Mouse (Mus musculus) spleen, postnatal 0 days (tissue): ENCODE data around the gene Gm6882. TPM values are rescaled to one million over a fixed set of nuclear protein-coding genes. Genes with fewer than 3 reads are reported as not detected.

Experiments
- polyA plus RNA-seq: library from polyadenylated mRNA; unstranded; fragments of >200 nt; fragmentation: Nextera tagmentation; extraction: Ambion mirVana; gene quantifications from 2 replicates; pipeline ENCODE4 v1.2.1, GENCODE M21; 2015

The Gm6882 gene
- not detected in 2 replicates for polyA plus RNA-seq

DNA sequence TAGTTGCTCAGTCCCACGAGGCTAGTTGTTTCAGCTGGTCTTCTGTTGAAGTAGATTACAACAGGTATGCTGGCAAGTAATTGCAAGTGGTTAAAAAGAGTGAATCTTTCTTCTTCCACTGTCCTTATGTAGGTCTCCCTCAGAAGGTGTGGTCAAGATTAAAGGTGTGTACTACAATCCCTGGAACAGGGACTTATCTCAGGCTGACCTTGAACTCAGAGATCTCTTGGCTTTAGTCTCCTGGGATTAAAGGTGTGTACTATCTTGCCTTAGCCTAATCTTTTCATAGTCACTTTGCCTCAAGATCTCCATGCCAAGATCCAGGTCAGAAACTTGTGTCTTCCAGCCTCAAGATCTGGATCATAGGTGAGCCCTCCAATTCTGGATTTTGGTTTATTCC lies at the start of gene Gm6882:
Gene Gm6882 (minus strand): TSS at position 101 of the 400 bp plus-strand sequence.

Other genes with a start within 250 kb of the Gm6882 start
- gene Gm5157, start 242.3 kb downstream of the Gm6882 start, polyA plus RNA-seq, result not detected in 2 replicates
- gene Vmn1r124, start 172.1 kb downstream of the Gm6882 start, polyA plus RNA-seq, result not detected in 2 replicates
- gene Vmn1r125, start 160.6 kb downstream of the Gm6882 start, polyA plus RNA-seq, result not detected in 2 replicates
- not detected in 2 replicates for gene Vmn1r126, start 131.3 kb downstream of the Gm6882 start, polyA plus RNA-seq
- gene Vmn1r127, start 112.9 kb downstream of the Gm6882 start, polyA plus RNA-seq, result not detected in 2 replicates
- not detected in 2 replicates for gene Vmn1r128, start 83.4 kb downstream of the Gm6882 start, polyA plus RNA-seq
- gene Vmn1r129, start 71.5 kb downstream of the Gm6882 start, polyA plus RNA-seq, result not detected in 2 replicates
- not detected in 2 replicates for gene Vmn1r130, start 79.0 kb upstream of the Gm6882 start, polyA plus RNA-seq
- gene Vmn1r131, start 113.3 kb upstream of the Gm6882 start, polyA plus RNA-seq, result not detected in 2 replicates
- gene Vmn1r132, start 181.3 kb upstream of the Gm6882 start, polyA plus RNA-seq, result not detected in 2 replicates